Mouse (Mus musculus): ENCODE results near the gene Itgb4. TPM values are rescaled to one million over a fixed set of nuclear protein-coding genes. Genes with fewer than 3 reads are reported as not detected.
"Not testable (repeated sequence)": the region's sequence is repeated elsewhere in the genome, so short reads cannot be mapped to it uniquely, and the experiment has no call there.

The Itgb4 gene
- total RNA-seq, 1 experiment from 2014 or later, result not detected

- ATAC-seq (replicated peaks; ENCODE audit: insufficient number of reproducible peaks, low FRiP score, low TSS enrichment, poor library complexity, severe bottlenecking), result no peak
These were observed 47.8 kb downstream of the Itgb4 start for GRCm38 (mm10) chr11:116022256-116022780.

GRCm38 (mm10) chr11:116023074-116023770 lies 48.7 kb downstream of the Itgb4 start:
- ATAC-seq (replicated peaks; ENCODE audit: insufficient number of reproducible peaks, low FRiP score, low TSS enrichment, poor library complexity, severe bottlenecking), result not testable (repeated sequence)

- peak; percentile 25 for ATAC-seq (replicated peaks; ENCODE audit: insufficient number of reproducible peaks, low FRiP score, low TSS enrichment, poor library complexity, severe bottlenecking)
These were observed 49.4 kb downstream of the Itgb4 start for GRCm38 (mm10) chr11:116023771-116024355.

GRCm38 (mm10) chr11:116024356-116024808 lies 49.9 kb downstream of the Itgb4 start:
- ATAC-seq (replicated peaks; ENCODE audit: insufficient number of reproducible peaks, low FRiP score, low TSS enrichment, poor library complexity, severe bottlenecking), result peak; percentile 85

- ATAC-seq (replicated peaks; ENCODE audit: insufficient number of reproducible peaks, low FRiP score, low TSS enrichment, poor library complexity, severe bottlenecking), result no peak
These were observed 50.7 kb downstream of the Itgb4 start for GRCm38 (mm10) chr11:116025056-116025845.

- ATAC-seq (replicated peaks; ENCODE audit: insufficient number of reproducible peaks, low FRiP score, low TSS enrichment, poor library complexity, severe bottlenecking), result peak; percentile 8; the same call in 1 of the 2 replicates
These were observed 53.2 kb downstream of the Itgb4 start, which contains the start of gene H3f3b for GRCm38 (mm10) chr11:116027756-116028155. TSS of gene H3f3b (minus strand) at chr11:116027962.

DNA sequence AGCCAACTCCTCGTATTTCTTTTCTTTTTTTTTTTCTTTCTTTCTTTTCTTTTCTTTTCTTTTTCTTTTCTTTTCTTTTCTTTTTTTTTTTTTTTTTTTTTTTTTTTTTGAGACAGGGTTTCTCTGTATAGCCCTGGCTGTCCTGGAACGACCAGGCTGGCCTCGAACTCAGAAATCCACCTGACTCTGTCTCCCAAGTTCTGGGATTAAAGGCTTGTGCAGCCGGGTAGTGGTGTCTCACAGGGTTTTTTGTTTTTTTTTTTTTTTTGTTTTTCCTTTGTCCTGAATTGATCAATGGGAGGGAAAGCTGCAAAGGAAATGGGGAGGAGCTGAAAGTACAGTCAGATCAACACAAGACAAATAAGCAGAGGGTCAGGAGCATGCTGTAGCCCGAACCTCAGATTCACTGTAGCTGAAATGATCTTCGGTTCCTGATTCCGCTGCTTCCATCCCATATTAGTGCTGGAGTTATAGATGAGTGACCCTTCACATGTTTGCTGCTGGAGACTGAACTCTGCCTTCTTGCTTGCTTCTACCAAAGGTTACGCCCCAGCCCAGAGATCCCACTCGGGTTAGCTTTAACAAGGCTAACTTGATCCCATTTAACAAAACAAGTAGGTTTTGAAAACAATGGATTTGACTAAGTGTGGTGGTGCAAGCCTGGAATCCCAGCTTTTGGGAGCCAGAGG lies 53.8 kb downstream of the Itgb4 start:
- ATAC-seq (replicated peaks; ENCODE audit: insufficient number of reproducible peaks, low FRiP score, low TSS enrichment, poor library complexity, severe bottlenecking), result no peak

GRCm38 (mm10) chr11:116029086-116029865 lies 54.8 kb downstream of the Itgb4 start:
- no peak for ATAC-seq (replicated peaks; ENCODE audit: insufficient number of reproducible peaks, low FRiP score, low TSS enrichment, poor library complexity, severe bottlenecking)

- ATAC-seq (replicated peaks; ENCODE audit: insufficient number of reproducible peaks, low FRiP score, low TSS enrichment, poor library complexity, severe bottlenecking), result peak; percentile 85
These were observed 55.8 kb downstream of the Itgb4 start, which contains the start of gene Unk for GRCm38 (mm10) chr11:116030088-116030897. TSS of gene Unk (plus strand) at chr11:116030322.

DNA sequence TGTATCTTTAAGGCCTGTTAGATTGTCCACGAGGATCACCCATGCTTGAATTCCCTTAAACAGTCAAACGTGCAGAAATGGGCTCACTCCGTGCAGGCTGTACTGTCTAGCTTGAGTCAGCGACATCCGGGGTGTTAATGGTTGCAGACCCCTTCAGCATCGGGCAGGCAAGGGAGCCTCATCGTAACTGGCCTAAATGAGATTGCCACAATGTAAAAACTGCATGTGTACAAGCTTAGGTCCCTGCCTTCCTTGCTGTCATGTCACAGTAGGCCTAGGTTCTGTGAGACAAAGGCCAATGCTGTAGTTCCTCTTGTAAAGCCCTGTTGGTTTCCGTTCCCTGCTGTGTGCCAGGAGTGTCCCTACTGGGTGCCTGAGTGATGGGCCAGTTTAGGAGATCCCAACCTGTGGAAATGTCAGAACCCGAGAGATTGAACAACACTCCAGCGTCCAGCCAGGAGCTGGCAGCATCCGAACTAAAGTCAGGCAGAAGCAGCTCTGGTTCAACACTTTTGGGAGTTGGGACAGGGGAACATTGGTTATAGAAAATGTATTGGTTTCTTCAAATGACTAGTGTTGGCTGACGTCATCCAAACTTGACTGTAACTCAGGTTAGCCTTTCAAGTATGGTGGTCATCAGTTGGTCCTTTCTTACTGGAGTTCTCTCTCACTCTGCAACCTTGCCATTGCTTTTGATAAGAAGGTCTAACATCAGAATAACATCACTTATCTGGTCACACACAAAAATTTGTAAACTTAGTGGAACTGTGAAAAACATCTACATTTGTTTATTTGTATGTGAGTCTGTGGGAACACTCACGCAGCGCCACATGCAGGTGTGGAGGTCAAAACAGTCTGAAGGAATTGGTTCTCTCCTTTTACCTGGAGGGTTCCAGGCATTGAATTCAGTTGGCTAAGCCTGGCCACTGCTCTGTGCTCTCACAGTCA lies 56.7 kb downstream of the Itgb4 start:
- peak; percentile 52 for ATAC-seq (replicated peaks; ENCODE audit: insufficient number of reproducible peaks, low FRiP score, low TSS enrichment, poor library complexity, severe bottlenecking)

DNA sequence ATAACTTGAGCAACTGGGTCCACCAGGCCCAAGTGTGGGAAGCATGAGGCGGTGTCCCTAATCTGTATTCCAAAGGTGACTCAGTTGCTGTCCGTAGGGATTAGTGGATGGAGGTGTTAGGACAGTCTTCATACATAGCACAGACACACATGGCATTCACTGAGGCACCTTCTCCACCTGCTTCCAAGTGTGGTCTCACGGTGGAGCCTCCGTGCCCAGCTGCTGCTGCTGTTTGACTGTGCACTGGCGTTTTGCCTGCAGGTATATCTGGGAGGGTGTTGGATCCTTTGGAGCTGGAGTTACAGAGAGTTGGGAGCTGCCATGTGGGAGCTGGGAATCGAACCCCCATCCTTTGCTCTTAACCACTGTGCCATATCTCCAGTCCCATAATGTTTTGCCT lies 60.1 kb downstream of the Itgb4 start:
- ATAC-seq (replicated peaks; ENCODE audit: insufficient number of reproducible peaks, low FRiP score, low TSS enrichment, poor library complexity, severe bottlenecking), result no peak

GRCm38 (mm10) chr11:116036671-116037070 lies 62.2 kb downstream of the Itgb4 start:
- no peak for ATAC-seq (replicated peaks; ENCODE audit: insufficient number of reproducible peaks, low FRiP score, low TSS enrichment, poor library complexity, severe bottlenecking)

DNA sequence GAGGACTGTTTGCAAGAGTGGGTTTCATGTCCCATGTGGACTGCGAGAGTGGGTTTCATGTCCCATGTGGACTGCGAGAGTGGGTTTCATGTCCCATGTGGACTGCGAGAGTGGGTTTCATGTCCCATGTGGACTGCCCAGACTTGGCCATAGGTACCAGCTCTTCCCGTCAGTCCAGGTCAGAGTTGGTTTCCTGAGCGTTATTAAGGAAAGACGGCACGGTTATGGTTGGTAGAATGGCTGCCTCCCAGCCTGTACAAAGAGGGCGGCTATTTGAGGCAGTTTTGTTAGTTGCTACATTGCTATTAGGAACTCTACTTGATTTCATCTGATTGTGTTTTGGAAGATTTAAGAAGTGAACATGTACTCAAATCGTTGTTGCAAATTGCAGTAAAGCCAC lies 63.3 kb downstream of the Itgb4 start:
- no peak for ATAC-seq (replicated peaks; ENCODE audit: insufficient number of reproducible peaks, low FRiP score, low TSS enrichment, poor library complexity, severe bottlenecking)

GRCm38 (mm10) chr11:116040593-116040992 lies 66.1 kb downstream of the Itgb4 start:
- ATAC-seq (replicated peaks; ENCODE audit: insufficient number of reproducible peaks, low FRiP score, low TSS enrichment, poor library complexity, severe bottlenecking), result no peak

DNA sequence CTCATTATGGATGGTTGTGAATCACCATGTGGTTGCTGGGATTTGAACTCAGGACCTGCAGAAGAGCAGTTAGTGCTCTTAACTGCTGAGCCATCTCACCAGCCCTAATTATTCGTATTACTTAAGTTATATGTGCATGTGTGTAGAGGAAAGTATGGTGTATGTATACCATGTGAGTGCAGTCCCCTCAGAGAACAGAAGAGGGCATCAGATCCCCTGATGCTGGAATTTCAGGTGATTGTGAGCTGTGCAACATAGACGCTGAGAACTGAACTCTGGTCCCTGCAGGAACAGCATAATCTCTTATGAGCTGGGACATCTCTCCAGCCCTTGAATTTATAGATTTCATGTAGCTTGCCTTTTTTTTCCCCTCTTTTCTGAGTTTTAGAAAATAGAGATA lies 67.3 kb downstream of the Itgb4 start:
- ATAC-seq (replicated peaks; ENCODE audit: insufficient number of reproducible peaks, low FRiP score, low TSS enrichment, poor library complexity, severe bottlenecking), result no peak
